Mouse (Mus musculus): ENCODE results near the gene Ap1s1. TPM values are rescaled to one million over a fixed set of nuclear protein-coding genes. Genes with fewer than 3 reads are reported as not detected.

Gene Ap1s1
- total and polyA plus RNA-seq, 3 experiments = 154 to 218 (median 211) TPM

GRCm38 (mm10) chr5:137076191-137076930, 30.4 kb upstream of the Ap1s1 start:
- peak overlapping the region; percentile 83 for H3K27ac ChIP-seq (ENCODE audit: control insufficient read depth, low read depth, low read length)
- peaks cover 5 to 34% of the 10 kb centered on the region in 2 experiments; a peak in 3 of 4 replicates for H3K4me1 ChIP-seq (ENCODE audit: control insufficient read depth in 1 of 2, insufficient read depth in 2 of 2, low read length in 2 of 2)
- H3K79me2 ChIP-seq (ENCODE audit: control insufficient read depth, insufficient read depth, low read length, poor library complexity) = no peaks in the 10 kb centered on the region
- no peak for TF ChIP-seq ZC3H11A (IDR thresholded peaks at IDR 0.05; ENCODE audit: low read depth, low read length)
- TF ChIP-seq HCFC1 (IDR thresholded peaks at IDR 0.05; ENCODE audit: low read depth, low read length) = peak; percentile 27; the same call in 1 of the 2 replicates
- no peak for TF ChIP-seq MAX (IDR thresholded peaks at IDR 0.05; ENCODE audit: low read length)
- TF ChIP-seq SIN3A (IDR thresholded peaks at IDR 0.05; ENCODE audit: low read length) = 0 out of 2 replicates have a peak, but pooled peaks have one; percentile 22
- no peak for TF ChIP-seq USF1 (IDR thresholded peaks at IDR 0.05; ENCODE audit: low read depth, low read length)
- TF ChIP-seq MAFK (IDR thresholded peaks at IDR 0.05; ENCODE audit: borderline replicate concordance, low read depth, low read length) = no peak
- peak; percentile 27; the same call in 1 of the 2 replicates for TF ChIP-seq TAL1 (IDR thresholded peaks at IDR 0.05; ENCODE audit: low read length)
- TF ChIP-seq GATA1 (IDR thresholded peaks at IDR 0.05; ENCODE audit: low read depth, low read length) = peak; percentile 74
- TF ChIP-seq ELF1 (IDR thresholded peaks at IDR 0.05; ENCODE audit: low read depth, low read length) = no peak
- TF ChIP-seq MAZ (IDR thresholded peaks at IDR 0.05; ENCODE audit: low read depth, low read length) = peak; percentile 72
- TF ChIP-seq MYB (IDR thresholded peaks at IDR 0.05; ENCODE audit: low read depth, low read length) = no peak
- TF ChIP-seq EP300 (IDR thresholded peaks at IDR 0.05; ENCODE audit: low read depth in 1 of 2, low read length in 2 of 2) = peak; percentile 40 to 58; a peak in 3 of 4 replicates
- TF ChIP-seq POLR2A (IDR thresholded peaks at IDR 0.05; ENCODE audit: control insufficient read depth in 1 of 2, insufficient read depth in 1 of 2, low read depth in 1 of 2, low read length in 2 of 2, poor library complexity in 1 of 2) = peak; percentile 1 to 42; a peak in 2 of 4 replicates
- TF ChIP-seq NELFE (IDR thresholded peaks at IDR 0.05; ENCODE audit: low read depth, low read length) = peak; percentile 22; the same call in 1 of the 2 replicates
- TF ChIP-seq ETS1 (IDR thresholded peaks at IDR 0.05; ENCODE audit: low read depth, low read length) = peak; percentile 59; the same call in 1 of the 2 replicates
- TF ChIP-seq MXI1 (IDR thresholded peaks at IDR 0.05; ENCODE audit: low read depth, low read length) = no peak
- peak overlapping the region in 1 of 2 experiments; percentile 21; a peak in 1 of 4 replicates for H3K4me3 ChIP-seq (ENCODE audit: control insufficient read depth in 1 of 2, insufficient read depth in 1 of 2, low read depth in 2 of 2, low read length in 2 of 2)
- no peaks in the 10 kb centered on the region for H3K27me3 ChIP-seq (ENCODE audit: control insufficient read depth in 1 of 2, insufficient read depth in 2 of 2, low read length in 2 of 2)
- no peaks in the 10 kb centered on the region for H3K9me3 ChIP-seq (replicated peaks; ENCODE audit: insufficient read depth, low read length)
- H3K36me3 ChIP-seq (ENCODE audit: control insufficient read depth in 1 of 2, insufficient read depth in 2 of 2, low read length in 2 of 2) = peaks cover 0 to 15% of the 10 kb centered on the region in 2 experiments; a peak in 2 of 4 replicates
- DNase-seq (ENCODE audit: low read depth, low spot score) = peak; percentile 85
- peak overlapping the region; percentile 58 for H3K9ac ChIP-seq (ENCODE audit: control insufficient read depth, low read depth, low read length, poor library complexity, severe bottlenecking)

- peaks cover 5 to 32% of the 10 kb centered on the region in 2 experiments; a peak in 3 of 4 replicates for H3K4me1 ChIP-seq (ENCODE audit: control insufficient read depth in 1 of 2, insufficient read depth in 2 of 2, low read length in 2 of 2)
- no peak overlapping the region for H3K4me3 ChIP-seq (ENCODE audit: control insufficient read depth in 1 of 2, insufficient read depth in 1 of 2, low read depth in 2 of 2, low read length in 2 of 2)
- no peaks in the 10 kb centered on the region for H3K9me3 ChIP-seq (replicated peaks; ENCODE audit: insufficient read depth, low read length)
- H3K79me2 ChIP-seq (ENCODE audit: control insufficient read depth, insufficient read depth, low read length, poor library complexity) = no peaks in the 10 kb centered on the region
- no peak for TF ChIP-seq BHLHE40 (IDR thresholded peaks at IDR 0.05; ENCODE audit: borderline replicate concordance, low read depth, low read length)
- TF ChIP-seq ZMIZ1 (IDR thresholded peaks at IDR 0.05; ENCODE audit: low read depth, low read length) = no peak
- TF ChIP-seq NELFE (IDR thresholded peaks at IDR 0.05; ENCODE audit: low read depth, low read length) = no peak; the same call in 1 of the 2 replicates
- no peak for TF ChIP-seq EP300 (IDR thresholded peaks at IDR 0.05; ENCODE audit: low read depth in 1 of 2, low read length in 2 of 2)
- no peak for TF ChIP-seq GABPA (IDR thresholded peaks at IDR 0.05; ENCODE audit: low read depth, low read length)
- TF ChIP-seq RAD21 (IDR thresholded peaks at IDR 0.05; ENCODE audit: low read depth, low read length) = no peak
- TF ChIP-seq POLR2A (IDR thresholded peaks at IDR 0.05; ENCODE audit: control insufficient read depth in 1 of 2, insufficient read depth in 1 of 2, low read depth in 1 of 2, low read length in 2 of 2, poor library complexity in 1 of 2) = 0 out of 4 replicates have a peak, but pooled peaks of 1 of the 2 experiments have one; percentile 1
- no peak for TF ChIP-seq CTCF (IDR thresholded peaks at IDR 0.05 in 2 of 3, conservative IDR thresholded peaks at IDR 0.05 in 1 of 3; ENCODE audit: control insufficient read depth in 1 of 3, insufficient read depth in 1 of 3, low read depth in 2 of 3, low read length in 3 of 3, poor library complexity in 1 of 3, severe bottlenecking in 1 of 3)
- H3K9ac ChIP-seq (ENCODE audit: control insufficient read depth, low read depth, low read length, poor library complexity, severe bottlenecking) = peak overlapping the region; percentile 20
- peak overlapping the region; percentile 83 for H3K27ac ChIP-seq (ENCODE audit: control insufficient read depth, low read depth, low read length)
- H3K36me3 ChIP-seq (ENCODE audit: control insufficient read depth in 1 of 2, insufficient read depth in 2 of 2, low read length in 2 of 2) = peaks cover 0 to 15% of the 10 kb centered on the region in 2 experiments; a peak in 2 of 4 replicates
- H3K27me3 ChIP-seq (ENCODE audit: control insufficient read depth in 1 of 2, insufficient read depth in 2 of 2, low read length in 2 of 2) = no peaks in the 10 kb centered on the region
- DNase-seq (ENCODE audit: low read depth, low spot score) = no peak
Observed at GRCm38 (mm10) chr5:137075726-137076125, 29.8 kb upstream of the Ap1s1 start.
